Mouse (Mus musculus): ENCODE measurements around the gene Ugt1a8.

- TF ChIP-seq POLR2A (IDR thresholded peaks at IDR 0.05; ENCODE audit: insufficient read depth, low read depth, low read length) (no peak), CTCF (IDR thresholded peaks at IDR 0.05; ENCODE audit: insufficient read depth, low read depth, low read length) (no peak)
Observed at GRCm38 (mm10) chr1:88223591-88223990, 136.0 kb downstream of the Ugt1a8 start.

All from olfactory bulb, adult 2 months (tissue).